ENCODE assay signal across 10 mouse cellular contexts in genomic region chr15:78895741-78896140, GRCm38 (mm10). TPM values are rescaled to one million over a fixed set of nuclear protein-coding genes. Genes with fewer than 3 reads are reported as not detected.
A peak's percentile ranks its signal among the peaks of the same experiment; 100 is the strongest.
DNase-seq lines count a peak whose midpoint lies in the region; ATAC-seq and TF ChIP-seq lines count a peak whose summit lies in the region.
"Had no signal": no experiment of that assay in that cellular context is flagged by ENCODE, and none has a peak within 500 bp of the region (broad histone marks: within the 10 kb centered on the region; RNA-seq: fewer than 3 reads in every experiment).

No protein-coding gene starts in this region.

- no peak overlapping the region for H3ac ChIP-seq in myocyte (ENCODE audit: control insufficient read depth, insufficient read length)

- no peaks in the 10 kb centered on the region for H3K27me3 ChIP-seq in kidney, embryonic 15.5 days
- no peaks in the 10 kb centered on the region for H3K27me3 ChIP-seq in myocyte (ENCODE audit: control insufficient read depth, insufficient read depth, insufficient read length)
- peaks cover 22% of the 10 kb centered on the region for H3K27me3 ChIP-seq in forebrain, embryonic 13.5 days

- H3K9me3 ChIP-seq in kidney, embryonic 15.5 days (replicated peaks), result no peaks in the 10 kb centered on the region
- no peaks in the 10 kb centered on the region for H3K9me3 ChIP-seq in forebrain, embryonic 13.5 days (replicated peaks)

- peaks cover 32% of the 10 kb centered on the region for H3K36me3 ChIP-seq in kidney, embryonic 15.5 days
- H3K36me3 ChIP-seq in myocyte (ENCODE audit: control insufficient read depth, insufficient read depth), result peaks cover 12% of the 10 kb centered on the region
- peaks cover 46% of the 10 kb centered on the region for H3K36me3 ChIP-seq in forebrain, embryonic 13.5 days (ENCODE audit: poor library complexity, severe bottlenecking)

- no peak overlapping the region for H3K4me3 ChIP-seq in kidney, embryonic 15.5 days (replicated peaks)
- no peak overlapping the region for H3K4me3 ChIP-seq in myocyte
- H3K4me3 ChIP-seq in forebrain, embryonic 13.5 days, result no peak overlapping the region

- H3K79me2 ChIP-seq in myocyte (ENCODE audit: control insufficient read depth, insufficient read depth), result no peaks in the 10 kb centered on the region

- H3K4me2 ChIP-seq in kidney, embryonic 15.5 days, result no peak overlapping the region
- H3K4me2 ChIP-seq in myocyte (ENCODE audit: low read depth), result no peak overlapping the region
- H3K4me2 ChIP-seq in forebrain, embryonic 13.5 days, result no peak overlapping the region

- H3K4me1 ChIP-seq in kidney, embryonic 15.5 days, result peaks cover 84% of the 10 kb centered on the region
- H3K4me1 ChIP-seq in forebrain, embryonic 13.5 days, result peaks cover 10% of the 10 kb centered on the region

- H3K27ac ChIP-seq in kidney, embryonic 15.5 days, result peak overlapping the region; percentile 67; the same call in 1 of the 2 replicates
- no peak overlapping the region for H3K27ac ChIP-seq in forebrain, embryonic 13.5 days

- no peak for DNase-seq in kidney, adult 18-20 months
- DNase-seq in MN1 (ENCODE audit: low spot score) (peak; percentile 70), adipocyte (ENCODE audit: low spot score) (no peak)
- peak; percentile 58 for DNase-seq in induced T-regulatory cell, adult 2 months (ENCODE audit: low read depth)
- DNase-seq: kidney, adult 8-10 months; lung, postnatal 14 days had no signal

- 90% methylated on average over 2 of the region's 2 CpGs for WGBS in kidney, embryonic 15.5 days
- 98% methylated on average over 2 of the region's 2 CpGs for WGBS in forebrain, embryonic 13.5 days

- no peak for TF ChIP-seq POLR2A in myocyte (IDR thresholded peaks at IDR 0.05; ENCODE audit: insufficient read length, low read depth)

- no peak for ATAC-seq in kidney, embryonic 15.5 days (replicated peaks; ENCODE audit: low FRiP score)
- ATAC-seq in forebrain, embryonic 13.5 days, result no peak
- ATAC-seq: forebrain, embryonic 14.5 days had no signal

- no peak overlapping the region for H3K9ac ChIP-seq in kidney, embryonic 15.5 days
- H3K9ac ChIP-seq in forebrain, embryonic 13.5 days, result no peak overlapping the region

TF ChIP-seq in myocyte, 11 proteins besides CTCF, POLR2A, EP300 and RAD21:
- no peak for TF ChIP-seq SRF (IDR thresholded peaks at IDR 0.05; ENCODE audit: control insufficient read depth, insufficient read length, low read depth)
- TF ChIP-seq POLR2AphosphoS2 (IDR thresholded peaks at IDR 0.05; ENCODE audit: insufficient read length, low read depth), result peak; percentile 66

RNA-seq across cellular contexts. Expression of gene Gm49510, which starts 3.7 kb away (rescaled TPM):
- polyA plus RNA-seq in kidney, embryonic 15.5 days (2015; fragmentation: Nextera tagmentation; extraction: Ambion mirVana), result 0.14 and 0.60 TPM in 2 replicates
- polyA plus RNA-seq in myocyte (2012; fragmentation: generic; extraction: Trizol), result 0.04 TPM
- polyA plus RNA-seq in forebrain, embryonic 13.5 days (2015; fragmentation: Nextera tagmentation; extraction: Ambion mirVana), result 0.15 and 0.16 TPM in 2 replicates
- polyA plus RNA-seq: forebrain, embryonic 14.5 days had no signal

RNA-seq across cellular contexts. Expression of gene Sh3bp1, which starts 3.8 kb away (rescaled TPM):
- polyA plus RNA-seq in kidney, embryonic 15.5 days (2015; fragmentation: Nextera tagmentation; extraction: Ambion mirVana), result 34.4 and 41.6 TPM in 2 replicates
- 11.1 TPM for polyA plus RNA-seq in myocyte (2012; fragmentation: generic; extraction: Trizol)
- 3.7 and 5.4 TPM in 2 replicates for polyA plus RNA-seq in forebrain, embryonic 13.5 days (2015; fragmentation: Nextera tagmentation; extraction: Ambion mirVana)

RNA-seq across cellular contexts. Expression of gene Pdxp, which starts 18.0 kb away (rescaled TPM):
- polyA plus RNA-seq in kidney, embryonic 15.5 days (2015; fragmentation: Nextera tagmentation; extraction: Ambion mirVana), result 13.7 and 15.0 TPM in 2 replicates
- polyA plus RNA-seq in myocyte (2012; fragmentation: generic; extraction: Trizol), result 33.1 TPM
- polyA plus RNA-seq in forebrain, embryonic 13.5 days (2015; fragmentation: Nextera tagmentation; extraction: Ambion mirVana), result 54.4 and 55.5 TPM in 2 replicates

RNA-seq across cellular contexts. Expression of gene Gga1, which starts 18.8 kb away (rescaled TPM):
- polyA plus RNA-seq in kidney, embryonic 15.5 days (2015; fragmentation: Nextera tagmentation; extraction: Ambion mirVana), result 49.5 and 55.5 TPM in 2 replicates
- 89.3 TPM for polyA plus RNA-seq in myocyte (2012; fragmentation: generic; extraction: Trizol)
- polyA plus RNA-seq in forebrain, embryonic 13.5 days (2015; fragmentation: Nextera tagmentation; extraction: Ambion mirVana), result 50.3 and 53.7 TPM in 2 replicates

RNA-seq across cellular contexts. Expression of gene Lgals1, which starts 30.8 kb away (rescaled TPM):
- polyA plus RNA-seq in kidney, embryonic 15.5 days (2015; fragmentation: Nextera tagmentation; extraction: Ambion mirVana), result 761 and 838 TPM in 2 replicates
- 13,722 TPM for polyA plus RNA-seq in myocyte (2012; fragmentation: generic; extraction: Trizol)
- polyA plus RNA-seq in forebrain, embryonic 13.5 days (2015; fragmentation: Nextera tagmentation; extraction: Ambion mirVana), result 91.7 and 110 TPM in 2 replicates

Comparison
In these comparisons a context has a peak if more than half of its experiments do, and no peak if none do; other contexts are left out.
1. DNase-seq: peak in MN1 (single experiment) and induced T-regulatory cell, adult 2 months (single experiment); none in kidney, adult 18-20 months (single experiment) and adipocyte (single experiment).